Mouse (Mus musculus): ENCODE results near the gene Fam217a.
"Not testable (repeated sequence)": the region's sequence is repeated elsewhere in the genome, so short reads cannot be mapped to it uniquely, and the experiment has no call there.

- not testable (repeated sequence) for TF ChIP-seq CTCF (IDR thresholded peaks at IDR 0.05; ENCODE audit: low read depth); EP300 (optimal IDR thresholded peaks at IDR 0.05)
Observed at GRCm38 (mm10) chr13:34861166-34861565, 62.9 kb downstream of the Fam217a start.
